Mouse (Mus musculus) embryo, embryonic 11 days (tissue): ENCODE measurements around the gene Tbc1d25.

Experiments used
- DNase-seq: peaks from one replicate; pipeline ENCODE4 v3.0.0-alpha.2; 2015

Gene Tbc1d25

GRCm38 (mm10) chrX:8175504-8176385, at the start of gene Tbc1d25:
TSS of gene Tbc1d25 (minus strand) at chrX:8176181.
- peak; percentile 89 for DNase-seq

GRCm38 (mm10) chrX:8223473-8223872, 47.5 kb upstream of the Tbc1d25 start:
- no peak for DNase-seq

GRCm38 (mm10) chrX:8222678-8223421, 46.9 kb upstream of the Tbc1d25 start:
- DNase-seq = no peak

DNA sequence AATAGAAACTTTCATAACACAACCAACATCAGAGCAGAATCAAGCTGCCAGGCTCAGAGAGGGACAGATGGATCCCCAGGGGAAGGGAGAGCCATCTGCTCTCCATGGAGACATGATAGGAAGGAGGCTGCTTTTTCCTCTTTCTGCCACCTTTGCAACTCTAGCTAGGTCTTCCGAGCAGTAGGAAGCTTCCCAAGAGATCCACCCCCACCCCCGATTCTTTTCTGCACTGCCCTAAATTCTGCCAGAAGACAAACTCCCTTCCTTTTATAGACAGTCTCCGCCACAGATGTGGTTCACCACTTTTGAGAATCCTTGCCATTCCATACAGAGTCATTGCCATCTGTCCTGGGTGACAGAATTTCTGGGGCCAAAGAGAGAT, 46.3 kb upstream of the Tbc1d25 start:
- DNase-seq = no peak

GRCm38 (mm10) chrX:8219651-8220050, 43.7 kb upstream of the Tbc1d25 start:
- no peak for DNase-seq

GRCm38 (mm10) chrX:8218114-8218513, 42.1 kb upstream of the Tbc1d25 start:
- DNase-seq = no peak

DNA sequence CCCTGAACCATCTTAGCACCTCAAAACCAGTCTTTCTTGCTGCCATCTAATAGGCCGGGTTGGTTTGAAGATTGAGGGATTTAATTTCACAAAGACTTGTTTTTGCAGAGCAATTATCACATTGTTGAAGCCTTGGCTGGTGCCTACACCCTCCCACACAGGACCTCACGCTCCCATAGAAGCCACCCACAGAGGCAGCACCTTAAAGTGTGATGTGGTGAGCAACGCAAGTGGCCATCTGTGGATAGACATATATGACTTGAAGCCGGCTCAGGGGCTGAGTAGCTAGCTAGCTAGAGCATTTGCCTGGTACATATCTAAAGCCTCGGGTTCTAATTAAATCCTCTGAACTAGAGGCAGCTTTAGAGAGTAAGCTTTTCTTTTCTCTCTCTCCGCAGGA, 41.4 kb upstream of the Tbc1d25 start:
- DNase-seq = no peak

GRCm38 (mm10) chrX:8211490-8212207, 35.7 kb upstream of the Tbc1d25 start:
- DNase-seq = no peak

DNA sequence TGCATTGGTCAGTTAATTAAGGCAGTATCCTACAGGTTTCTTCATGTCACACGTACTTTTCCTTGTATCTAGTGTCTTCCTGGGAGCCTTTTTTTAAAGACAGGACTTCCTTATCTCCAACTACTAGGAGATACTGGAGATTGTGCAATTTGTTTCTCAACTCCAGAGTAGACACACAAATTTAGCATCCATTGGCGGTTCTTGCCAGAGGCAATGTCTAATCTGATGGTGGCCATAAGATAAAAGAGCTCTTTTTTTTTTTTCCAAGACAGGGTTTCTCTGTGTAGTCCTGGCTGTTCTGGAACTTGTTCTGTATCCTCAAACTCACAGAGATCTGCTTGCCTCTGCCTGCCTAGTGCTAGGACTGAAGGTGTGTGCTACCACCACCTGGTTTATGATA, 33.7 kb upstream of the Tbc1d25 start:
- no peak for DNase-seq

GRCm38 (mm10) chrX:8207224-8207623, 31.2 kb upstream of the Tbc1d25 start:
- no peak for DNase-seq

- DNase-seq = no peak
Observed at GRCm38 (mm10) chrX:8206694-8207197, 30.8 kb upstream of the Tbc1d25 start.

GRCm38 (mm10) chrX:8206015-8206693, 30.2 kb upstream of the Tbc1d25 start, which contains the start of gene Porcn:
TSS of gene Porcn (minus strand) at chrX:8206525.
- peak; percentile 89 for DNase-seq

DNA sequence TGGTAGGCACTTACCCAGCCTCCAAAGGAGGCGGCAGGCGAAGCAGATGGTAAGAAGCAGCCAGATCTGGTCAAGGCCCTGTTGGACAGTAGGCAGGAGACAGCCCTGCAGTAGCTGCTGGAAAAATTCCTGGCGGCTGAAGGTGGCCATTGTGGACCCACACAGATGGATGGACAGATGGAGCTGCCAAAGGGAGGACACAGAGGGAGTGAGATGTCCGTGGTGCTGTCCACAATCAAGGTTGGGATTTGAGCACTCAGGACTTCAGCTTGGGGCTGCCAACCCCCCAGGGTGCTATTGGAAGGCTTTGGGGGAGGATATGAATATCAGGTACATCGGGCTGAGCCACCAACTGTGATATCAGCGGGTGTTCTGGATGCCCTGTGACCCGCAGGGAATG, 29.6 kb upstream of the Tbc1d25 start:
- DNase-seq = no peak

GRCm38 (mm10) chrX:8205088-8205487, 29.1 kb upstream of the Tbc1d25 start:
- DNase-seq = no peak

GRCm38 (mm10) chrX:8204076-8204475, 28.1 kb upstream of the Tbc1d25 start:
- DNase-seq = no peak

DNA sequence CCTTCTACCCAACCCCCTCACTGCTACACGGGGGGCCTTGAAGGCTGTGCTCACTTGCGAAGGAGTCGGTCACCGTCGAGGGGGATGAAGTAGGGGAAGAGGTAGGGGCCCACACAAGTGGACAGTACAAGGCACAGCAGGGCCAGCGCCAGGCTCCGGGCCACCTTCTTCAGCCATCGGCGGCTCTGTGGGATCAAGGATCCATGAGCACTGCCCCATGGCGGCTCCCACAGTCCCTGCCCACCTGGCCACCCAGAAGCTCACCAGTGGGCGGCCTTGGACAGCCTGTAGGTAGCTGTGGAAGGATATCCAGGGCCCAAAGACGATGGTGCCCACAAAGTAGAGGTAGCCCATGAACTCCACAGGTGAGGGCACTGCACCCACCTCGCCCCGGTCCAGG, 27.1 kb upstream of the Tbc1d25 start:
- no peak for DNase-seq

DNA sequence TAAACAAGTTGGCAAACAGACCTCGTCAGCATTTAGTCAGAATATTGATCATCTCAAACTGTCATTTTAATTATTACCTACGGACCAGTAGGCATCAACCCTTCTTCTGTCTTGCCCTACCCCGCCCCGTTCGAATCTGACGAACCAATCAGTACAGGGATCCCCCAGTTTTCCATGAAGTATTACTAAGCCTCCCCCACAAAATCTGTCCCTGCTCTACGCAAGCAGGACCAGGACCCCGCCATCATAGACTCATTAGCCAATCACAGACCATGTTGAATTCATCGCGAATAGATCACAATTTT, 17.4 kb upstream of the Tbc1d25 start, which contains the start of gene Ebp:
TSS of gene Ebp (minus strand) at position 94 of the 305 bp plus-strand sequence.
- DNase-seq = peak; percentile 2

DNA sequence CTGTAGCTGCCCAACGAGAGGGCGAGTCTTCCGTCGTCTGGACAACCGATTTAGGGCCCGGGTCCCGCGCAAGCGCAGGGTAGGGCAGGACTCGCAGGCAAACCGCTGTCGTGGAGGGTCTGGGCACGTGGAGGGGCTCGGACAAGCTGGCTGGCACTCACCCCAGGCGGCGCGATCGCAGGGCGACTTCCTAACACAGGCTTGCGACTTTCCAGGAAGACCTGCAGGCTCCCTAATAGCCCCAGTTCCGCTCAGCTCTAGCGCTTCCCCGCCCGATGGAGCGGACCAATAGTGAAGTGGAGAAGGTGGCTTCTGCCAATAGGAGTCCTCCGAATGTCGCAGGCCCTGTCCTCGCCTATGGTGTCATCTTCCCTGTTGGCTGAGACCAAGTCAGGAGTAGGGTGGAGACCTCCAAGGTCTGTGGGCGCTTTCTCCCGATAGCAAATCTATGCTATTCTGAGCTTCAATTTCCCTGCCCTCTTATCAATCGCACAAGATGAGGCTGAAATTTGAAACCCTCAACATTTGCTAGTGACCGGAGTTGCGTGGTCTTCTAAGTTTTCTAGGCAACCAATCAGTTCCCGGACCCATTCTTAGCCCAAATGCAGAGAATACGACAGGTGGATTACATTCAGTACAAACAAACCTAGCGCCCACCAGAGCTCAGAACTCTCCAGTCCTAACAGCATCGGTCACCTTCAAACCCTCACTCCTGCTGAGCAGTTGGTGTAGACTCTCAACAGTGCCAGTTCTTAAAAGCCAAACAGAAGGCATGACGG, 16.8 kb upstream of the Tbc1d25 start:
- peak; percentile 83 for DNase-seq

- DNase-seq = no peak
Observed at GRCm38 (mm10) chrX:8192126-8192639, 16.2 kb upstream of the Tbc1d25 start.

- no peak for DNase-seq
Observed at GRCm38 (mm10) chrX:8182871-8183540, 7.0 kb upstream of the Tbc1d25 start.

DNA sequence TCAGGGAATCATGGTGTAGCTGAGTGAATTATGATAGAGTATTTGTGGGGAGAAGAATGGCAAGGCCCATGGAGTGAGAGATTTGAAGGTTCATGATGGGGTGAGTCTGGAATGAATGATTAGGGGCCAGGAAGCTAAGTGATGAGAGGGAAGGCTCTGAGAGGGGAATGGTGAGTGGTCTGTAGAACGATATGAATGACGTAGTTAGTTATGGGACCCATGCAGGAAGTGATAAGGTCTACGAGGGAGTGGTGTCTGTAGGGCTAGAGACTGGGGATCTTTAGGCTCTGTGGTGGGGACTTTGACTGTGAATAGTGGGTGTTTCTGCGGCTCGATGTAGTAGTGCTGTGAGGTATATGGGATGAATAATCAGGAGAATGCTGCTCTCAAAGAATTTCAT, 3.7 kb upstream of the Tbc1d25 start:
- DNase-seq = no peak
